Mouse (Mus musculus): ENCODE results near the gene Prkag2.

Prkag2 gene

DNA sequence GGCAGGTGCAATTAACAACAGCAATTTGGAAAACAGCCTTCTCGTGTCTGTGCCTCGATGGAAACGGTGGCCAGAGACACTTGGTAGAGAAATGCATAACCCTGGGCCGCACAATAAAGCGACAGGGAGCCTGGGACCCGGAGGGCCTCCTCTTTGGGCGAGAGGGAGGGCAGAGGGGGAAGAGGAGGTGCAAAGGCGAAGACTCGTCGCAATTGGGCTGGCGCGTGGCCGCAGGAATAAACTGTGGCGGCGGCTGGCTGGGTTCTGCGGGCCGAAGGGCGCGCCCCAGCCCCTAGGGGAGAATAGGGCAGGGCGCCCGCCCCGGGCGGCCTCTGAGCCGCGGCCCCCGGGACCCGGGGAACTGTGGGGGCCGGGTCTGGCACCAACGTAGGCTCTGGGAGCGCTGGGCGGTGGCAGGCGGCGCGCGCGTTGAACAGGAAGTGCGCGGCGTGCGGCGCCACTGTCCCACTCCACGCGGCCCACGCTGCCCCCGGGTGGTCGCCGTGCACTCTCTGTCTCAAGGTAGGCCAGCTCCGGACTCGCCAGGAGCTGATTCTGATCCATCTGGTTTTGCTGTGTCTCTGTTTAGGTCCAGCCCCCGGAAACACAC is at the start of gene Prkag2:
Prkag2 (minus strand) TSS at position 127 of the 610 bp plus-strand sequence.
- DNase-seq (ENCODE audit: low read depth): peak; percentile 64

DNA sequence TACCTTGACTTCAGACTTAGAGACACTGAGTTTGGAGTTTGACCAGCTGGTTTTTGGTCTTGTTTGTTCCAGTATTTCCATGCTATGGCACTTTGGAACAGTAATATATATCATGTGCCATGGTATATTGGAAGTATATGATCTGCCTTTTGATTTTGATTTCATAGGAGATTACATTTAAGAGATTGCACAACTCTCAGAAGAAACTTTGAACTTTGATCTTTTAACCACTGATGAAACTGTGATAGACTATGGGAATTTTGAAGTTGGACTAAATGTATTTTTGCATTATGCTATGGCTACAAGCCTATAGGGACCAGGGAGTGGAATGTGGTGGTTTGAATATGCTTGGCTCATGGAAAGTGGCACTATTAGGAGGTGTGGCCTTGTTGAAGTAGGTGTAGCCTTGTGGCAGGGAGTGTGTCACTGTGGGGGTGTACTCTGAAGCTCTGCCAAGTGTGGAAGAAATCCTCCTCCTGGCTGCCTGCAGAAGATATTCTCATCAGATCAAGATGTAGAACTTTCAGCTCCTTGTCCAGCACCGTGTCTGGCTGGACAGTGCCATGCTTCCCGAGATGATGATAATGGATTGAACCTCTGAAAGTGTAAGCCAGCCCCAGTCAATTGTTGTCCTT is 49.0 kb upstream of the Prkag2 start:
- no peak for DNase-seq (ENCODE audit: low read depth)

DNA sequence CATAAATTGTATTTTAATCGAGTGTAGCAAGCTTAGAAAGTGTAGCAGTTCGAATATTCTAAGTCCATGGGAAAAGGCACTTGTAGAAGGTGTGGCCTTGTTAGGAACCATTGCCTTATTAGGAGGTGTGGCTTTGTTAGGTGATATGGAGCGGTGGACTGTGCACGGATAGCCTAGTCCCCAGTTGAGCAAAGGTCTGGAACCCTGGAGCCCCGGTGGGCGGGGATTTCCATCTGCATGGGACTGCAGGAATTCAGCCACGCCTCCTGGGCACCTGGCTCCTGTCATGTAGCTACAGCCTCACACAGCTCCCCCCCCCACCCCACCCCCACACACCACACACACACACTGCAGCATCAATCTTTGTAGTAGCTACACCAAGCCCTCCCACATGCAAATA is 46.3 kb upstream of the Prkag2 start:
- no peak for DNase-seq (ENCODE audit: low read depth)

DNA sequence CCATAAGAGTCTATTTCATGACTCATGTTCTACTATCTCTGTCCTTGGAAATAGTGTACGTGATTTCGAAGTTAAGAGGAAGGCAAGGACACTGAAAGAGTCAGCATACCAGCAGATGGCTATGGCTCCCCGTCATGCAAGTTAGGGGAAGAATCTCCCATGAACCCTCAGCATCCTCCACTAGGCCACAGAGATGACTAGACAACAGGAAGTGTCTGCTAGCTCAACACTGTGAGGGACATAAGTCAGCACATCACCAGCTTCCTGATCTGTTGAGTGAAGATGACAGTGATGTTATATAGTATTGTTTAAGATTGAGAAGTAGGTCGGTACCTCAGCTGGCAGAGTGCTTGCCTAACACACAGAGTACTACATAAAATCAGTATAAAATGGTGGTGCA is 27.4 kb upstream of the Prkag2 start:
- DNase-seq (ENCODE audit: low read depth): peak; percentile 16

DNA sequence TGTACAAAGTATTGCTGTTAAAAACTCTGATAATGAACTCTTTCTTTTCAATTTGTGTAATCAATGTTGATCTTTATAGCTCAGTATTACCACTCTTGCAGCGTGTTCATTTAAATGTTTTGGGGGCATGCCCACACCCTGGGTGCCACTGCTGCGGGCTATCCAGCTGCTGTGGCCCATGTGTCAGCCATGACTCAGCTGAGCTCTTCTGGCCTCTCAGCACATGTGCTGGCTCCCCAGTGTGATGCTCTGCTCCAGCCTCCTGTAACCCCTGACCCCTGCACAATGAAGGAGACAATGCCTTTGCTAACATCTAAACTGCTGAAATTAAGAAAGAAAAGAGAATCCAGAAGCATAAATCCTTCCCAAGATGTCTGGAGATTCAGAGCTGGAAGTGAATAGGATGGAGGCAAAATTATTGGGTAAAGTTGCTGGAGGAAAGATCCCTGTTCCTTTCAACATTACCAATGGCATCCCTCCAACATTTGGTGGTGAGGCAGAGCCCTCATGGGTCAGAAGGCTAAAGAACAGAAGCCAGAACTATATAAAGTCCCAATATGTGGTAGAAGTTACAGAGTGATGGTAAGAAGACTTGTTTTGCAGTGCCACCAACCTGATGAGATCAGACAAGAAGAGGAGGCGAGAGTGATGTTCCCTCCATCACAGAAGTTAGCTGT is 25.6 kb upstream of the Prkag2 start:
- DNase-seq (ENCODE audit: low read depth): no peak

DNA sequence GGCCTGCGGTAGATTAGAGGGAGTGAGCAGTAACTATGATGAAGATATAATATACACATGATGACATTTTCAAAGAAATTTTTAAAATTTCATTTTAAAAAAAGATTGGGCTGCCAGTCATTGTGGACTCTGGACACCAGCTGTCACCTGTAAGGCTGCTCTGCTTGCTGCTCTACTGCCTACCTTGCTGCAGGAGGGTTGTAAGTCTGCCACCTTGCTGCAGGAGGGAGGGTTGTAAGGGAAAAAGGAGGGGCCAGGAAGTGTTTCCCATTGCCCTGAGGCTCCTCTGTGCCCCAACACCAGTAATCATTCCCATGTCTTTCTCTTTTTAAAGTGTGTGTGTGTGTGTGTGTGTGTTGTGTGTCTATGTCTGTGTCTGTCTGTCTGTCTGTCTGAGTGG is 22.1 kb upstream of the Prkag2 start:
- DNase-seq (ENCODE audit: low read depth): no peak

DNA sequence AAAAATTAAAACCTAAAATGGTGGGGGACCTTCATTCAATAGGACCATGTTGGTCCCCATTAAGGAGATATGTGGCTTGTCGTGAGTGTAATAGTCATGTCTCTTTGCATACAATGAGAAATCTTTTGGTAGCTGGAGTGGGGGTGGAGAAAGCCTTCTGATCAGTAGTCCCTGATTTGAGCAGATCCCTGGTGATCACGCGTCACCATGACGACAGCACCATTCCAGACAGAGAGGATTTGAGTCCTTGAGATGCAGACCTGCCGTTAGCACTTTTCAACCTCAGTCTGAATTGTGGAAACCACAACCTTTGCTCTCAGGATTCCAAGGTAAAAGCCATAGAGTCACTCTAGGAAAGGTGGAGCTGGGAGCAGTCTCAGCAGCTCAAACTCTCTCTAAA is 18.7 kb upstream of the Prkag2 start:
- DNase-seq (ENCODE audit: low read depth): no peak

DNA sequence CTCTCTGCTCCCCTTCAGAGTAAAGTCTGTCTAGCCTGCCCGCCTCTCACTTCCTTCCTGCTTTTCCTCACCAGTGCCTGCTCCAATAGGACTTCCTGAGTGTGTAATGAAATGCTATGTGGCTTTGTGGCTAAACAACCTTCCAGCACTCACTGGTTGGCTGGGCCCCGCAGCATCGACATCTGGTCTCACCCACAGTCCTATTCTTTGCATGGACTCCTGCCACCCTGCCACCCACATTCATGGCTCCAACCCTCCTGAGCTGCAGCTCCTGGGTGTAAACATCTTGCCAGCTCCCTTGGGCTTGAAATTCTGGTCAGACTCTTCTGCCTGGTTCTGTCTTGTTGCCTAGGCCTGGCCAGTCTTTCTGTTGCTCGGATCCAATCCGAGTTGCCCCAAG is 15.6 kb upstream of the Prkag2 start:
- DNase-seq (ENCODE audit: low read depth): no peak

DNA sequence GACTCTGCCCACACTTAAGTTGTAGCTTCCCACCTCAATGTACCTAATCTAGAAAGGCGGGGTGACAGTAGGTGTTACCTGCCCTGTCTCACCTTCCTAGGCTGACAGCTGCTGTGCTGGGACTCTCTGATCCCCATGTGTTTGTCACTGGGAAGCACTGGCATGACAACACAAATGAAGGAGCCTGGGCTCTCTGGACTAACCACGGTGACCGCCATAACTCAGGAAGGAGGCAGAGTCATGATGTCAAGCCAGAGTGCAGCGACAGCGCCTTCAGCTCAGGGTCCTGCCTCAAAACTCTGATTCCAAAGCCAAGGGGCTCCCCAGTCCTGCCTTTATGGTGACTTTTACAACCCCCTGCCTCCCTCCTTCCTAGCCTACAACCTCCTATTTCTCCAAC is 14.8 kb upstream of the Prkag2 start:
- no peak for DNase-seq (ENCODE audit: low read depth)

DNA sequence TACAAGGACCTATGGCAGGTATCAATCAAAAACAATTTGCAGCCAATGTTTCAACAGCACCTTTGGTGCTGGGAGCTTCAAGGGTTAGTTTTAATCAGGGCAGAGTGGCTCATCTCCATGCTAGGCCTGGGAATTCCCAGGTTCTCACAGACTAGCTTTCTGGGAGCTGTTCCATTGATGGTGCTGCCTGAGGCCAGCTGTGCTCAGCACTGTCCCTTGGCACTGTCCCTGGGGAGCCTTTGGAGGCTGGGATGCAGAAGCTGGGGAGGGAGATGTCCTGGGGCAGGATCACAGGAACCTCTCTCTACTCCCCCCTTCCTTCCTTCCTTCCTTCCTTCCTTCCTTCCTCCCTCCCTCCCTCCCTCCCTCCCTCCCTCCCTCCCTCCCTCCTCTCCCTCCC is 13.7 kb upstream of the Prkag2 start:
- no peak for DNase-seq (ENCODE audit: low read depth)

DNA sequence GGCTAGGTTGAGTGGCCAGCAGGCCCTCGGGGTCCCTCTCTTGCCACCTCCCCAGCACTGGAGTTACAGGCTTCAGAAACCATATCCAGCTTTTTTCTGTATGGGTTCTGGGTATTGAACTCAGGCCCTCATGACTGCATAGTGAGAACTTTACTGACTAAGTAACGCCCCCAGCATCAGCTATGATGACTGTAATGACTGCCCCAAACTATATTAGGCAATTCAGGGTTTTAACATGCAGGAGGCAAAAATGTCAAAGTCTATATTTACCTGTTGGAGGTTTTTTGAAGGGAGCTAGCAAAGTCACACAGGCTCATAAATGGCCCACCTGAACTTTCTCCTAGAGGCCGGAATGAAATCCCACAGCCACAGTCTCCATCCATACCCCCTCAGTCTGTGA is 9.9 kb upstream of the Prkag2 start:
- DNase-seq (ENCODE audit: low read depth): no peak

DNA sequence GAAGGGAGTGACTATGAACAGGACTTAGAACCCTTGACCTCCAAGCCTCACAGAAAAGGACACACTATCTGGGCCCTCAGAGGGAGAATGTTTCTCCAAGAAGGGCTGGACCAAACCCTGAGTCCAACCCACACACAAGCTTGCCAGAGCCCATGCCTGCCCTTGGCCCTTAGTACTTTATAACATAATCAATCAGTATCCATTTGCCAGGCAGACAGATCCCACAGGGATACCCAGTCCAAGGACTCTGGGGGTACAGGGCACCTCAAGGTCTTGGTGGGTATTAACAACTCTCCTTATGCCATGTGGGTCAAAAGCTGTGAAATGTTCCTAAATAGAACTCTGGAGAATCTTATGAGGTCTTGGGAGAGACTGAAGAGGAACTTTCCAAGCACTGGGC is 5.3 kb upstream of the Prkag2 start:
- no peak for DNase-seq (ENCODE audit: low read depth)

DNA sequence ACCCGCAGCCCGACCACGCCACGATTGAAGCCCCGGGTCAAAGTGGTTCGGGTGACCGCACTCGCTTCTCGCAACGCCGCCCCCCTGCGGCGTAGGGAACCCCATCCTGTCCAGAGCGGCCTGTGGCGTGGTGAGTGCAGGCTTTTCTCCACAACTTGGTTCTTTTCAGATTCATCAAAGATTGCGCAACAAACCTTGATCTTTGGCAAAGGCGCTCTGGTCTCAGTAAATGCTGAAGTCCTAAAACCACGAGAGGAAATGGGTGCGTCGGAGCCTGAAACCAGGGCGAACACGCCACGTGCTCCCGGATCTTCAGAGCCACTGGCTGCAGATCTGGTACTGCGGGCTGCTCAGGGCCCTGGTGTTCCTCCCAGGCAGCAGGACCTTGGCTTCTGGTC is 683 bp upstream of the Prkag2 start:
- peak; percentile 63 for DNase-seq (ENCODE audit: low read depth)

DNA sequence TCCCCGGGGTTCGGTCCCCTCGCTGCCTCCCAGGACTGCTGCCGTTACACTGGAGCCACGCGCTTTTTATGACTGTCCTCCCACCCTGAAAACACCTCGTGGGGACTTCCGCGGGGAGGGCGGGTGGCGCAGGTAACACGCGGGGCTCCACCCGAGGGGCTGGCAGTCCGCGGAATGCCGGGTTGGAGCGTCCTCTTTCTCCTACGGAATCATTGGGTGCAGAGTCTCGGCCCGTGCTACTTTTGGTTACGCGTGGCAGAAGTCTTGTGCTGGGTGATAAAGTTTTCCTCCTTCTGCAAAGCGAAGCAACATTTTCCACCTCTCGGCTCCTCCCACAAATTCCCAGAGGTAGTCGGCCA is 306 bp downstream of the Prkag2 start:
- DNase-seq (ENCODE audit: low read depth): no peak

DNA sequence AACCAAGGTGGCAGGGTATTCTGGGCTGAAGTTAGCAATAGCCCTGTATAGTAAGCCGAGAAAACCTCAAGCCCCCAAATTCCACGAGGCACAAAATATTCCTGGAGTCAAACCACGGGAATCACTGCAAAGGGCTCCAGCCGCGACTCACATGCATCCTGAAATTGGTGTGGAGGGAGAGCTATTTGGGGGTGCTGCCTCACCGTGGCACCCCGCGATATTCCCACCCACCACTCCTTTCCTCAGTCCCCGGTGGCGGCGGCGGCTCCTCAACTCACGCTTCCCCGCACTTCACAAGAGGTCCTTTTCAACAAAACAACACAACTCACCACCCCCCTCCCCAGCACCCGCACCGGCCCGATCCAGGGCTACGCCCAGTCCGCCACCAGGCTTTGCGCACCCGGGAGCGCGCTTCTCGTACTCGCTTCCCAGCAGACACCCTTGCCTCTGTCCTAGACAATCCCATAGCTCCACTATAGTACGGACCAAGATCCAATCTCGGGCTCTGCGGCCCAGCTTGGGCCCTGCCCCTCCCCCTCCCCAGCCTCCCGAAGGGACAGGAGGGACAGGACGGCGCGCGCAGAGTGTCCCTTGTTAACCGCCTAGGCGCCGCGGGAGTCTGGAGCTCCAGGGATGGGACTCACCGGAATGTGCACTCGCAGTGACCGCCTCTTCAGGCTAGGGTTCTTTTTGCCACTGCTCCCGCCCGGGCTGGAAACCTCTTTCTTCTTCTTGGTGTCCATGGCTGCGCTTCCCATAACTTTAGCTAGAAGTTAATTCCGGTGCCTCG is 880 bp downstream of the Prkag2 start:
- no peak for DNase-seq (ENCODE audit: low read depth)

DNA sequence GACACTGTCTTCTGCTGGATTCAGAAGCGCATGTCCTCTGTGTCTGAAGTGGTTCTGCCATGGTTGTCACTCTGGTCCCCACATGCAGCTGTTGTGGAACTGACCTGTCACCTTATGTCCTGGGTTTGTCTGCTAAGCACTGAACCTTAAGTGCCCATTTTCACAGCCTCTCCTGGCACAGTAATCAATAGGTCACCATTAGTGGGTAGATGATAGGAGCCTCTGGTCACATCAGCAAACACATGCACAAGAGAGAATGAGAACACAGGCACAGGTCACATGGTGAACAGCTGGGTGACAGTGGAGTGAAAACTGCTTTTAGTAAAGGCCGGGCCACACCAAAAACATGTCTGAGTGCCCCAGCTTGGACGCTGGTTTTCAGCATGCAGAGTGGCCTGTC is 2.6 kb downstream of the Prkag2 start:
- no peak for DNase-seq (ENCODE audit: low read depth)

DNA sequence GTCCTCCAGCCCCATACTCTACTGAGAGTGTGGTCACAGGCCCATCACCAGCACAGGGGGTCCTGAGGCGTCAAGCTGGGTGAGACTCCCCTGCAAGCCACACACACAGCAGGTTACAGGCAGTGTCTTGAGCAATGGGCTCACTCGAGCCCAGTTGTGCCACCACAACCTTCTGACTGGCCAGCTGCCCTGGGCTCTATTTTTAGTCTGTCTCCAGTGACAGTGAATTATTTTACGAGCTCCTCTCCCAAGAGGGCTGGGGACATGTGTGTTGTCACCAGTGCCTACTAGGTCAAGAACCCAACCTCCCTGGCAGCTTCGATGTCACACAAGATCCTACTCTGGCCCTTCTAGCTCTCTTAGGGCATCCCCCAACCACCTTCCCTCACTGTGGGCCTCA is 4.0 kb downstream of the Prkag2 start:
- DNase-seq (ENCODE audit: low read depth): no peak

DNA sequence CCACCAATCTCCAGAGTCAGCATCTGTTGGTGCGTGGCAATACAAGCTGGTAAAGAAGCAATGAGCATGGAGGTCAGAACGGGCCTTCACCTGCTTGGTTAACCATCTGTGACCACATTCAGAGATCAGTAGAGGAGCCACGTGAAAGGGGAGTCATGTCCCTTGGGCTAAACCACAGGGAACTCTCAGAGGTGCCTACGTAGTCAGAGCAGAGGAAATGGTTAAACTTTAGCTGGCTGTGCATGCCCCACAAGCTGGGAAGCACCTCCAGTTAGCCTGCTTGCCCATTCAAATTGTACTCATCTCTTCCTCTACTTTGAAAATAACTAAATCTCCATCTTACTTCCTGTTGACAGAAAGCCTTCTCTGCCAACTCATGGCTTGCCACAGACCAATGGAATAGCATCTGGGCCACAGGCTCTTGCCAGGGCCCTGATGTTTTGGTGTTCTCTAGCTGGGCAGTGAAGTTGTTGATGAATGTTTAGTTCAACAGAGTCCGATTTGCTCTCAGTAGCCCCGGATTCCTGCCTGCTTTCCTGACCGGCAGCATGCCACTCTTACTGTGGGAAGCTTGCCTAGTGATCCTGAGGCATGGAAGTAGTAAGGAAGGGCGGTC is 7.7 kb downstream of the Prkag2 start:
- peak; percentile 24 for DNase-seq (ENCODE audit: low read depth)

DNA sequence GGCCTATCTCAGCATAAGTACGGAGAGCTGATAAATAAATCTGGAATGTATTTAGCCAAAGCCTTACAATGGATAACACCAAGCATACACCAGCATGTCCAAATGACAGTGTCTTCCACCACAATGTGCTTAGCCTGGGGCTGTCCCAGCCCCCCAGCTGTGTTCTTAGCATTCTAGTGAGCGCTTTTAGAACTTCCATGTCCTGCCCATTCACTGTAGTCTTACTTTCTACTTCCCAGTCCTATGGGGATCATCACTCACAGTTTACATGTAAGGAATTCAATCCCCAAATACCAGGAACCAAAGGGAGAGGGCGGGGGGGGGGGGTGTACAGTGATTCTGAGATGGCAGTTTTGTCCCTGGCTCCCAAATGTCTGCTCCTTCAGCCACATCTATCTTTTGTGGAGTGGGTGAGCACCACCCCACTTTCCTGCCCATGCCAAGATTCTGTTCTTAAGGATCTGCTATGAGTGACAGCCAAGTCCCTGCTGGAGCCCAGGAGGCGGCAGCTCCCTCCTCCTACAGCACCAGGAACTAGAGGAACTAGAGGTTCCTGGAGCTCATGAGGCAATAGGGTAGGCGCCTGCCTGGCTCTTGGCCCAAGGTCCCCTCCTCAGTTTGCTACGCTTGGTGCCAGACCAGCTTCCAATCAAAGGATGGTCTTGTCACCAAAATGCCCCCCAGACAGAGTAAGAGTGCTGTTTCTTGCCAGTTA is 11.0 kb downstream of the Prkag2 start:
- no peak for DNase-seq (ENCODE audit: low read depth)

DNA sequence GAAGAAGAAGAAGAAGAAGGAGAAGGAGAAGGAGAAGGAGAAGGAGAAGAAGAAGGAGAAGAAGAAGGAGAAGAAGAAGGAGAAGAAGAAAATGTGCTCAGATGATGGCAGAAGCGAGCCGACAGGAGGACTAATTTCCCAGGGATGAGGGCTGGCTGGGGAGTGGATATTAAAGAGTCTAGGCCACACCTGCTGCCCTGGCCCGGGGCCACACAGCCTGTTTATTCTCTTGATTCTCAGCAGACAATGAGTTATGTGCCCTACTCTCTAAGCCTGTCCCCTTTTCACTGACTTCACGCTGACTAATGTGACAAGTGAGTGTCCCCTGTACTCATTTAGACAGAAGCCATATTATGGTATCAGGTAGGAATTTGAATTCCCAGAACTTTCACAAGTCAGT is 11.8 kb downstream of the Prkag2 start:
- DNase-seq (ENCODE audit: low read depth): no peak

DNA sequence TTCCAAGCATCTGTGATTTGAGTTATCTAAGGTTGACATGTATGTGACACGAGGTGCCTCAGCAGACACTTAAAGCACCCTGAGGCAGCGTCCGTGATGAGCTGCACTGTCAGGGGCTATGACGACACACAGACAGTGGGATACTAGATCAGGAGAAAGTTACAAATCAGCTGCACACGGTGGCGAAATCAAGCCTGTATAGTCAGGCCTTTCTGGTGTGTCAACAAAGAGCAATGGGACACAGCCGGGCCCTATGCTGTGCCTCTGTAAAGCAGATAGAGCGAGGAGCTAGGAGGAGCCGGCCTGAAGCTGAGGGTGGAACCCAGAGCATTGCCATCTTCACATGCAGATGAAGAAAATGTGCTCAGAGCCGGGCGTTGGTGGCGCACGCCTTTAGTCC is 12.3 kb downstream of the Prkag2 start:
- DNase-seq (ENCODE audit: low read depth): no peak

DNA sequence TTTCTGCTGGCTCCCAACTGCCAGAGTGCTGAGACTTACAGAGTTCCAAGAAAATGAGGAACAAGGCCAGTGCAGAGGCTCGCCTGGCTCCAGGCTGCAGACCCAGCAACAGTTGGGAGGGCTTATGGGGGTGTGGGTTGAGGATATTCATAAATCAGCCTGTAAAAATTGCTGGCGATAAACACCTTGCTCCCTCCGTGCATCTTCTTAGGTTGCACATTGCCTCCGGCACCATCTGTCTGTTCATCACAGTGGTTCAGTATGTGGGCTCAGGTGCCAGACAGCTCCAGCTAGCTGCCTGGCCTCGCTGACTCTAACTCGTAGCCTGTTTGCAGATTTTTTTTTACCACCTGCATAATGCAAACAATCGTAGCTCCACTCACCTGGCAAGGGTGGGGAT is 13.4 kb downstream of the Prkag2 start:
- no peak for DNase-seq (ENCODE audit: low read depth)
